Mouse (Mus musculus) liver, embryonic 14.5 days (tissue): ENCODE measurements around the gene Limd2.

ENCODE experiments used
- CTCF ChIP-seq: IDR thresholded peaks from 2 replicates; pipeline ENCODE4 v1.5.1; 2016; ENCODE audit warnings: antibody characterized with exemption, low read depth, control low read depth
- EP300 ChIP-seq: IDR thresholded peaks from 2 replicates; pipeline ENCODE4 v1.6.1; 2016; ENCODE audit warnings: antibody characterized with exemption, low read depth

GRCm38 (mm10) chr11:106194155-106194541, 33.5 kb upstream of the Limd2 start:
- TF ChIP-seq CTCF: no peak
- TF ChIP-seq EP300: no peak
